Mouse (Mus musculus) hindbrain, embryonic 11.5 days (tissue): Measurements from ENCODE around the gene Klhl33. TPM values are rescaled to one million over a fixed set of nuclear protein-coding genes. Genes with fewer than 3 reads are reported as not detected.

Source experiments
- ATAC-seq: fragments of 200-750 bp; cut with Nextera tagmentation; 2 replicates; pipeline ENCODE4 v1.8.0; 2017; ENCODE audit warnings: mild to moderate bottlenecking, moderate TSS enrichment, moderate library complexity; ENCODE audit not compliant: low FRiP score
- DNase-seq: peaks from one replicate; pipeline ENCODE4 v3.0.0-alpha.2; 2015; ENCODE audit warnings: low spot score
- H3K27ac ChIP-seq: fragments of 300-500 bp; sonication (generic); 2 replicates; pipeline ENCODE4 v1.5.1; 2014; ENCODE audit warnings: mild to moderate bottlenecking, low read depth, low read length
- H3K27me3 ChIP-seq: fragments of 300-500 bp; sonication (generic); 2 replicates; pipeline ENCODE4 v1.6.1; 2014; ENCODE audit warnings: mild to moderate bottlenecking, low read length, moderate library complexity, mixed read lengths; ENCODE audit not compliant: control insufficient read depth, insufficient read depth
- H3K36me3 ChIP-seq: fragments of 300-500 bp; sonication (generic); 2 replicates; pipeline ENCODE4 v1.6.1; 2014; ENCODE audit warnings: mild to moderate bottlenecking, low read length, moderate library complexity, mixed read lengths; ENCODE audit not compliant: control insufficient read depth, insufficient read depth
- H3K4me1 ChIP-seq: fragments of 300-500 bp; sonication (generic); replicated peaks from 2 replicates; pipeline ENCODE4 v1.6.1; 2014; ENCODE audit warnings: low read length, mixed read lengths; ENCODE audit not compliant: control insufficient read depth, insufficient read depth
- H3K4me2 ChIP-seq: fragments of 300-500 bp; sonication (generic); replicated peaks from 2 replicates; pipeline ENCODE4 v1.6.1; 2014; ENCODE audit warnings: mild to moderate bottlenecking, low read depth, low read length
- H3K4me3 ChIP-seq: fragments of 300-500 bp; sonication (generic); 2 replicates; pipeline ENCODE4 v1.5.1; 2014; ENCODE audit warnings: low read depth, low read length
- H3K9ac ChIP-seq: fragments of 300-500 bp; sonication (generic); 2 replicates; pipeline ENCODE4 v1.6.1; 2014; ENCODE audit warnings: low read depth, low read length
- H3K9me3 ChIP-seq: fragments of 300-500 bp; sonication (generic); 2 replicates; pipeline ENCODE4 v1.6.1; 2016; ENCODE audit warnings: low read length; ENCODE audit not compliant: control insufficient read depth
- WGBS: fragments of 180-500 bp; shearing (Covaris S2); extraction: QIAGEN DNeasy Blood & Tissue Kit; methylation state at CpG from one replicate; pipeline ENCODE4 v1.1.7; 2014; 5-methylcytosine and 5-hydroxymethylcytosine counted together
- polyA plus RNA-seq: library from polyadenylated mRNA; unstranded; fragments of >200 nt; fragmentation: Nextera tagmentation; extraction: Ambion mirVana; gene quantifications from 2 replicates; pipeline ENCODE4 v1.2.1, GENCODE M21; 2014

Klhl33 gene
- polyA plus RNA-seq, 1 experiment from 2014 or later, result not detected

DNA sequence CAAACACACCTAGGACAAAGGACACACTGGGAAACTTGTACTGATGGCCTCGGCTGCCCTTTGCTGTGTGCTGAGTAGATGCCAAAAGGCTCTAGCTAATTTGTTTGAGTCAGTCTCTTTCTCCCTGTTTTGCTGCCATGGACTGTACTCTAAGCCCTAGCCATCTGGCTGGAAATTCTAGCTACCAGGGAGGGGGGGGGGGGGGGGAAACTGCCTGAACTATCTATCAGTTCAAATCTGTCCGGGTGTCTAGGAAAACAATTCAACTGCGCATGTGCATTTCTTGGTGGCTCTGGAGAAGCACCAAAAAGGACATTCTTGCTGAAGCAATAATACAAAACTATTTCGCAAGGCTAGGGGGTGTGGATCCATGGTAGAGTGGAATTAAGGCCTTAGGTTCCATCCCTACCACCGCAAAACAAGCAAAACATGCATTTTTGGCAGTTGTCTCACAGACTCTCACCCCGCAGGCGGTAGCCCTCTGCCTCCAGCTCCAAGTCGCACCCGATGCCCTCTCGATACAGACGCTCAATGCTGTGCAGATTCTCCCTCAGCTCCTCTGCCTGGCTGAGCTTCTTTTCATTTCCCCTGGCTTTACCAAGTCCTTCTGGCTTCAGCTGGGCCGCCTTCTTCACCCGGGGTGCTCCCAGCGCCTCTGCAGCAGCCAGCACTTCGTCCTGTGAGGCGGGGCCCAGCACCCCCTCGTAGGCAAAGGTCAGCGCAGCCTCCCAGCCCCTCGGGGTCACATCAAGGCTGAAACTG, 1.1 kb downstream of the Klhl33 start:
- ATAC-seq (peak; percentile 53; the same call in 1 of the 2 replicates), DNase-seq (peak; percentile 37)
- H3K4me1 ChIP-seq, result no peaks in the 10 kb centered on the region
- no peaks in the 10 kb centered on the region; the same call in 1 of the 2 replicates for H3K27me3 ChIP-seq
- H3K9me3 ChIP-seq, result no peaks in the 10 kb centered on the region
- WGBS, result 18% methylated on average over 19 of the region's 19 CpGs
- no peak overlapping the region for H3K27ac ChIP-seq
- H3K36me3 ChIP-seq, result no peaks in the 10 kb centered on the region
- H3K4me2 ChIP-seq, result peak overlapping the region; percentile 65
- peak overlapping the region; percentile 52; the same call in 1 of the 2 replicates for H3K9ac ChIP-seq
- H3K4me3 ChIP-seq, result peak overlapping the region; percentile 34

DNA sequence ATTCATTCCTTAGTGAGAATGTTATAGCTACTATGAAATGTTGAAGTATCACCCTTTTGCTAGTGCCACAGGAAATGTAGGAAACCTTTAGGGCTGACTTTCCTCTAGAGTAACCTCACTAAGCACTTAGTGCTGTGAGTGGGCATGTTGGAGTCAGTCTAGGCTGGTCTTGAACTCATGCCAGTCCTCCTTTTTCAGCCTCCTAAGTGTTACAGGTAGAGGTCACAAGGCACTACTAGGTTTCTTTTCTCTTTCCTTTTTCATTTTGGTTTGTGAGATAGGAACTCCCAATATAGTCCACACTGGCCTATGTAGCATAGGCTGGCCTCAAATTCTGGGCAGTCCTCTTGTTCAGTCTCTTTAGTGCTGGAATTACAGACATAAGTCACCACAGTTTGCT, 1.9 kb downstream of the Klhl33 start:
- ATAC-seq, result no peak
- Histone ChIP-seq H3K4me2 (no peak overlapping the region), H3K9ac (no peak overlapping the region), H3K27ac (no peak overlapping the region), H3K36me3 (no peaks in the 10 kb centered on the region), H3K27me3 (no peaks in the 10 kb centered on the region; the same call in 1 of the 2 replicates), H3K9me3 (no peaks in the 10 kb centered on the region), H3K4me1 (no peaks in the 10 kb centered on the region), H3K4me3 (no peak overlapping the region)
- no peak for DNase-seq

DNA sequence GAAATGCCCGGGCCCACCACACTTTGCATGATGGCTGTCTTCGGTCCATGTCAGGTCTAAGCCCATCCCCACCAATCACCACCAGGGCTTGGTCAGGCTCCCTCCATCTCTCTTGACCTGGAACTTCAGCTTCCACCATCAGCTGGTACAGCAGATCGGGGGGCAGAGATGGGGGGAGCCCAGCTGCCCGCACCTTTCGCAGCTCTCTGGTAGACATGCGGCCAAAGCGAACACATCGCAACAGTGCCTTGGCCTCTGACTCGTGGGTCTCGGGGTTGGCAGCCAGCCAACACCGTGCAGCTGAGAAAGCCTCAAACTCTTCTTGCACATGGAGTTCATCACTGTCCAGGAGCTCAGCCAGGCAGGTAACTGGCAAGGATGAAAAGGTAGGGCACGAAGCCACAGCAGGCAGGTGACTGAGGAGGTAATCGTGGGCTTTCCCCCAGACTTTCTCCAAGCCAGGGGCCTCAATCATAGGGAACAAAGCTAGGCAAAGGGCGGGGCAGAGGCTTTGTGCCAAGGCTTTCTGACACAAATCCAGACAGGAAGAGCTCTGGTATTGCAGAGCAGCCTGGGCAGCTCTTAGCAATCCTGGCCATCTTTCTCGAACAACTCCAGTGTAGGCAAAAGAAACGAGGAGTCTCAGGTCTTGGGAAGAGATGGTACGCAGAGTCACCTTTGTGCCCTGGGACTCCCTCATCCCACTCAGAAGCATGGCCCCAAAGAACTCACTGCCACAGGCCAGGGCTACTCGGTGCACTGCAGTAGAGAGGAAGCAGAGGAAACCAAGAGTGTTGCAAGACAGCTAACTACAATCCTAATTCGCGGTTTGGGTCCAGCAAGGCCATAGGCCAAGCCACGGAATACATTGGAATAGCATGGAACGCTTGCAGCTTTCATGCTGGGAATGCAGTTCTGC, 4.5 kb downstream of the Klhl33 start:
- Histone ChIP-seq H3K9ac (no peak overlapping the region), H3K4me1 (no peaks in the 10 kb centered on the region), H3K36me3 (no peaks in the 10 kb centered on the region), H3K4me3 (no peak overlapping the region), H3K4me2 (no peak overlapping the region), H3K9me3 (no peaks in the 10 kb centered on the region), H3K27ac (no peak overlapping the region), H3K27me3 (no peaks in the 10 kb centered on the region; the same call in 1 of the 2 replicates)
- WGBS, result 91% methylated on average over 22 of the region's 22 CpGs
- DNase-seq (no peak), ATAC-seq (no peak)

DNA sequence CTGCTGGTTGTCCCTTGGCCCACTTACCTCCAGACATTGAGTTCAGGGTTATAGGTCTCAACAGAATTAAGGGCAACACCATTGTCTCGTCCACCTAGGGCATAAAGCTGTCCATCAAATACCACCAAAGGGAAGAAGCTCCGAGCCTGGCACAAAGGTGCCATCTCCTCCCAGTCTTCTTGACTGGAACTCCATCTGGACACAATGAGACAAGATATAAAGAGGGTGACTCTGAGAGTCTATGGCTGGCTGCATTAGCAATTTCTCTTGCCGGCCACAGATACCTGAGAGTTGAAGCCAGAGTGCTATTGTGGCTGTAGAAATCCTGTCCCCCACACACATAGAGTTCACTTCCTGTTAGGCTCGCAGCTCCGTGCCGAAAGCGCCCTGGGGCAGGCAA, 5.2 kb downstream of the Klhl33 start:
- no peak for ATAC-seq
- WGBS, result 89% methylated on average over 7 of the region's 7 CpGs
- H3K27me3 ChIP-seq, result no peaks in the 10 kb centered on the region; the same call in 1 of the 2 replicates
- H3K4me3 ChIP-seq, result no peak overlapping the region
- H3K4me2 ChIP-seq, result no peak overlapping the region
- no peaks in the 10 kb centered on the region for H3K4me1 ChIP-seq
- no peak overlapping the region for H3K9ac ChIP-seq
- H3K27ac ChIP-seq, result no peak overlapping the region
- no peaks in the 10 kb centered on the region for H3K36me3 ChIP-seq
- H3K9me3 ChIP-seq, result no peaks in the 10 kb centered on the region
- DNase-seq, result no peak

DNA sequence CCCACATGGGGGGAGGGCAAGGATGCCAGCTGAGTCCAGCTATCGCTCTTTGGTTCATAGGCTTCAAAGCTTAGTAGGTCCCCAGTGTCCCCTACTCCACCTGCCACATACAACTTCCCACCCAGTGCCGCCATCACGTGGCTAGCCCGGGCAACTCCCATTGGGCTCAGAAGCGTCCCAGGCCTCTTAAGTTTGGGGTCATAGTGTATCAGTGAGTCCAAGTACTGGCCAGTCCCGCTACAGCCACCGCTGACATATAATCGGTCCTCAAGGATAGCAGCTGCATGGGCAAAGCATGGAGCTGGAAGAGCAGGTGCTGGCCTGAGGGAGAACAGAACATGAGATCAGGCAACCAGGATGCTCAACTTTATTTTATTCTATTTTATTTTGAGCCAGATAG, 5.7 kb downstream of the Klhl33 start:
- Histone ChIP-seq H3K27me3 (no peaks in the 10 kb centered on the region; the same call in 1 of the 2 replicates), H3K9me3 (no peaks in the 10 kb centered on the region), H3K27ac (no peak overlapping the region), H3K36me3 (no peaks in the 10 kb centered on the region), H3K4me3 (no peak overlapping the region), H3K4me1 (no peaks in the 10 kb centered on the region), H3K9ac (no peak overlapping the region), H3K4me2 (no peak overlapping the region)
- WGBS, result 95% methylated on average over 8 of the region's 8 CpGs
- no peak for DNase-seq
- ATAC-seq, result no peak

DNA sequence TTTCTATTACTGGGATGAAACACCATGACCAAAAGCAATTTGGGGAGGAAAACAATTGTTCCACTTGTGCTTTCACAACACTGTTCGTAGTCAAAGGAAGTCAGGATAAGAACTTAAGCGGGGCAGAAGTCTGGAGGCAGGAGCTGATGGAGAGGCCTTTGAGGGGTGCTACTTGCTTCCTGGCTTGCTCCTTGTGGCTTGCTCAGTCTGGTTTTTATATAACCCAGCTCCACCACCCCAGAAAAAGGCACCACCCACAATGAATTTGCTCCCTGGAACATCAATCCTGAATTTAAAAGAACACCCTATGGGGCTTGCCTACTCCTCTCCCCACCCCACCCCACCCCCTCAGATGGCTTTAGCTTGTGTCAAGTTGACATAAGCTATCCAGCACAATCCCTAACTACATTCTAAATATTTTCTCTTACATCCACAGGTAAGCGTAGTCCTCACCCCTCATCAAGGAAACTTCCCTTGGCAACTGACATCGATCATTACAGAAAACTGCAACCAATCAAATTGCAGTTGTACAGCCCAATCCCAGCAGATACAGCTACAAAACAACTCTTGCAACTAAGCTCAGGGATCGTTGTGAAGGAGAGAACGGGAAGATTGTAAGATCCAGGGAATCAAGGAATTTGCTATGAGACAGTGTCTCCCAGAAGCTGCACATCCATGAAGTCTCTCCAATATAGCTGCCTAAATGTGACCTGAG, 20.9 kb downstream of the Klhl33 start:
- Histone ChIP-seq H3K4me1 (no peaks in the 10 kb centered on the region), H3K27me3 (no peaks in the 10 kb centered on the region), H3K4me2 (no peak overlapping the region), H3K9ac (no peak overlapping the region), H3K9me3 (no peaks in the 10 kb centered on the region), H3K36me3 (no peaks in the 10 kb centered on the region), H3K4me3 (no peak overlapping the region), H3K27ac (no peak overlapping the region)
- 92% methylated on average over 6 of the region's 6 CpGs for WGBS
- ATAC-seq (no peak), DNase-seq (no peak)

DNA sequence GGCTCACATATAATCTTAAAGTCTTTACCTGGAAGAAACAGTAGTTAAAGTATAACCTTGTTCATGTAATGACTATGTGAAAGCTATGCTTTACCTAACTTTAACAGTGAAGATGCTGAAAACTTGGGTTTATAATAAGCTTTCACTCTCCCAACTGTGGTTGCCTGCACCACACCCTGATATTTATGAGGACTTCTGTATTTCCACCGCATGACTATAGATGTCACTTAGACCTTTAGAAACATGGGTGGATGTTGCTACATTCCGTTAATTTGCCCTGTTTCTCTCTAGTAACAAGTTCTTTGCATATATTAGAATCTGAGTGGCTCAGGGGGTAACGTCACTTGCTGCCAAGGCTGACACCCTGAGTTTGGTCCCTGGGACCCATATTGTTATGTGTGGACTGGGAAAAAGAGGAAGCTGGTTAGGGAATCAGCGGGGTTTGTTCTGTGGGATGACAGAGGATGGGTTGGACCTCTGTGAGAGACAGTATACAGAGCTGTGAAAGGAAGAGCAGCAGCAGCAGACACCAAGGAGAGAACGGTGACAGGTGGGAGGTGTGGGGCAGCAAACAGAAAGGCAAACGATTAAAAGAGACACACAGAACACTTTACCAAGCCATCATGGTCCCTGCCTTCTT, 21.6 kb downstream of the Klhl33 start:
- H3K9me3 ChIP-seq, result no peaks in the 10 kb centered on the region
- H3K36me3 ChIP-seq, result no peaks in the 10 kb centered on the region
- no peak overlapping the region for H3K4me3 ChIP-seq
- 82% methylated on average over 6 of the region's 6 CpGs for WGBS
- no peak overlapping the region for H3K9ac ChIP-seq
- H3K27me3 ChIP-seq, result no peaks in the 10 kb centered on the region
- no peaks in the 10 kb centered on the region for H3K4me1 ChIP-seq
- H3K27ac ChIP-seq, result no peak overlapping the region
- no peak for DNase-seq
- H3K4me2 ChIP-seq, result no peak overlapping the region
- no peak for ATAC-seq

DNA sequence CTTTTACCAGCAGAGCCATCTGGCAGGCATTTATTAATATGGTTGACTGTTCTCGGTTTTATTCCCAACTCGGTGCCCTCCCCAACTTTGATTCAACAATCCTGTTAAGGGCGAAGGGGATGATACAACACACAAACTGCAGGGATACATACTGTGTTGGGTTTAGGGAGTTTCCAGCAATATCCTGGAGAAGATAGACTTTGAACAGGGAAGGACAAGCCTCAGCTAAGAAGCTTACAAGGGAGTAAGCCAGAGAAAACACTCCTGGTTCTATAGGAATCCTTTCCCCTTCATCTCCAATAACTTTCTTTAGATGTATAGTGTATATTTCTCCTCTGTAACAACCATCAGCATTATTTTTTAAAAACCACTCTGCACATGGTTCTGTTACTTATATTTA, 22.1 kb downstream of the Klhl33 start:
- Histone ChIP-seq H3K27ac (no peak overlapping the region), H3K9ac (no peak overlapping the region), H3K27me3 (no peaks in the 10 kb centered on the region), H3K4me2 (no peak overlapping the region), H3K9me3 (no peaks in the 10 kb centered on the region), H3K36me3 (no peaks in the 10 kb centered on the region), H3K4me3 (no peak overlapping the region), H3K4me1 (no peaks in the 10 kb centered on the region)
- ATAC-seq (no peak), DNase-seq (no peak)
- 90% methylated on average over 3 of the region's 3 CpGs for WGBS
